In genomic region chr5:15586351-15586750, GRCm38 (mm10) we compare ENCODE assay signal across 19 mouse cellular contexts. TPM values are rescaled to one million over a fixed set of nuclear protein-coding genes. Genes with fewer than 3 reads are reported as not detected.
DNase-seq lines count a peak whose midpoint lies in the region; ATAC-seq and TF ChIP-seq lines count a peak whose summit lies in the region.
"Not testable (repeated sequence)": the region's sequence is repeated elsewhere in the genome, so short reads cannot be mapped to it uniquely, and the experiment has no call there.
"Had no signal": no experiment of that assay in that cellular context is flagged by ENCODE, and none has a peak within 500 bp of the region (broad histone marks: within the 10 kb centered on the region; RNA-seq: fewer than 3 reads in every experiment).

No protein-coding gene starts in this region.

- not testable (repeated sequence) for H3K27ac ChIP-seq in heart, embryonic 10.5 days; lung, postnatal 0 days (ENCODE audit: low read length)

- not testable (repeated sequence) for TF ChIP-seq EP300 in lung, postnatal 0 days (IDR thresholded peaks at IDR 0.05)

- H3K4me1 ChIP-seq in heart, embryonic 10.5 days; lung, postnatal 0 days (ENCODE audit: insufficient read depth, low read depth, low read length): not testable (repeated sequence)

- not testable (repeated sequence) for H3K9me3 ChIP-seq in heart, embryonic 10.5 days; lung, postnatal 0 days (ENCODE audit: low read length)

- not testable (repeated sequence) for ATAC-seq in lung, postnatal 0 days

- H3K4me2 ChIP-seq in lung, postnatal 0 days (replicated peaks; ENCODE audit: low read depth, low read length), result not testable (repeated sequence)

- not testable (repeated sequence) for H3K36me3 ChIP-seq in heart, embryonic 10.5 days; lung, postnatal 0 days (ENCODE audit: insufficient read depth, low read length)

- not testable (repeated sequence) for H3K27me3 ChIP-seq in heart, embryonic 10.5 days (ENCODE audit: insufficient read depth, poor library complexity, severe bottlenecking); lung, postnatal 0 days (replicated peaks; ENCODE audit: insufficient read depth, low read length)

- DNase-seq in 3T3-L1 (ENCODE audit: low read depth, low spot score) (peak; percentile 33), ZHBTc4 (ENCODE audit: low read depth, low spot score) (peak; percentile 33)
- DNase-seq in cerebellum, adult 8-10 months, result peak; percentile 1
- peak; percentile 56 for DNase-seq in heart, embryonic 10.5 days (ENCODE audit: low spot score)
- peak; percentile 6 to 42 for DNase-seq in kidney, adult 8-10 months
- peak; percentile 9 to 46 for DNase-seq in left cerebral cortex, adult 18-20 months (ENCODE audit: low spot score in 2 of 2)
- DNase-seq in lung, postnatal 0 days (ENCODE audit: low spot score), result peak; percentile 7
- DNase-seq in testis, postnatal 10 days (ENCODE audit: low spot score), result peak; percentile 43

- H3K9ac ChIP-seq in lung, postnatal 0 days (replicated peaks; ENCODE audit: low read depth), result not testable (repeated sequence)

- peak; percentile 56 for TF ChIP-seq CTCF in lung, postnatal 0 days (IDR thresholded peaks at IDR 0.05)

- not testable (repeated sequence) for H3K4me3 ChIP-seq in heart, embryonic 10.5 days; lung, postnatal 0 days (ENCODE audit: low read depth, low read length)

RNA-seq across cellular contexts. Expression of gene Gm21083, which starts 9.2 kb away (rescaled TPM):
- polyA plus RNA-seq in heart, embryonic 10.5 days (2016; fragmentation: Nextera tagmentation; extraction: Ambion mirVana), result 0.16 and 0.48 TPM in 2 replicates
- not detected for total RNA-seq in left cerebral cortex, adult 18-20 months (2021)
- not detected in 2 replicates for polyA plus RNA-seq in lung, postnatal 0 days (2015; fragmentation: Nextera tagmentation; extraction: Ambion mirVana)
- total RNA-seq: G1E; granulocyte monocyte progenitor cell, adult 5-6 weeks; left cerebral cortex, adult 8-10 months had no signal
- polyA plus RNA-seq: embryonic facial prominence, embryonic 13.5 days; forebrain, embryonic 10.5 days; frontal cortex, adult 2 months; G1E; heart, embryonic 16.5 days; hindbrain, embryonic 16.5 days; midbrain, embryonic 12.5 days; thymus, adult 2 months had no signal

RNA-seq across cellular contexts. Expression of gene Speer4d, which starts 32.5 kb away (rescaled TPM):
- not detected in 2 replicates for polyA plus RNA-seq in heart, embryonic 10.5 days (2016; fragmentation: Nextera tagmentation; extraction: Ambion mirVana)
- total RNA-seq in left cerebral cortex, adult 18-20 months (2021), result not detected
- not detected in 2 replicates for polyA plus RNA-seq in lung, postnatal 0 days (2015; fragmentation: Nextera tagmentation; extraction: Ambion mirVana)
- total RNA-seq: granulocyte monocyte progenitor cell, adult 5-6 weeks; left cerebral cortex, adult 8-10 months had no signal
- polyA plus RNA-seq: embryonic facial prominence, embryonic 13.5 days; forebrain, embryonic 10.5 days; frontal cortex, adult 2 months; G1E; heart, embryonic 16.5 days; hindbrain, embryonic 16.5 days; limb, embryonic 15.5 days; midbrain, embryonic 12.5 days; thymus, adult 2 months had no signal

RNA-seq across cellular contexts. Expression of gene Gm21190, which starts 57.3 kb away (rescaled TPM):
- polyA plus RNA-seq in heart, embryonic 10.5 days (2016; fragmentation: Nextera tagmentation; extraction: Ambion mirVana), result 0.30 TPM in 1 of 2 replicates, not detected in the other
- not detected for total RNA-seq in left cerebral cortex, adult 18-20 months (2021)
- not detected in 2 replicates for polyA plus RNA-seq in lung, postnatal 0 days (2015; fragmentation: Nextera tagmentation; extraction: Ambion mirVana)
- total RNA-seq: granulocyte monocyte progenitor cell, adult 5-6 weeks; left cerebral cortex, adult 8-10 months had no signal
- polyA plus RNA-seq: embryonic facial prominence, embryonic 13.5 days; forebrain, embryonic 10.5 days; frontal cortex, adult 2 months; G1E; heart, embryonic 16.5 days; hindbrain, embryonic 16.5 days; limb, embryonic 15.5 days; midbrain, embryonic 12.5 days; thymus, adult 2 months had no signal

Comparison
In these comparisons a context has a peak if more than half of its experiments do, and no peak if none do; other contexts are left out.
1. DNase-seq: peak in every context shown above with its lines; median percentile 56 in heart, embryonic 10.5 days; 43 in testis, postnatal 10 days; 33 in 3T3-L1; 33 in ZHBTc4; 28 in left cerebral cortex, adult 18-20 months; 24 in kidney, adult 8-10 months; 7 in lung, postnatal 0 days; 1 in cerebellum, adult 8-10 months.